Mouse (Mus musculus) erythroblast, embryonic 14.5 days (primary cell): ENCODE data around the gene Rgs3.

Source experiments
- GATA1 ChIP-seq: IDR thresholded peaks from 2 replicates; pipeline ENCODE4 v1.6.1; 2012; ENCODE audit warnings: low read length, inconsistent platforms, mixed read lengths
- TAL1 ChIP-seq: IDR thresholded peaks from 3 replicates; pipeline ENCODE4 v1.6.1; 2012; ENCODE audit warnings: low read length, inconsistent platforms, mixed read lengths

- TF ChIP-seq TAL1, result no peak
- TF ChIP-seq GATA1, result no peak
Observed at GRCm38 (mm10) chr4:62648848-62649247, 89.2 kb downstream of the Rgs3 start.
